Mouse (Mus musculus) intestine, postnatal 0 days (tissue): ENCODE data around the gene Zfp280b. TPM values are rescaled to one million over a fixed set of nuclear protein-coding genes. Genes with fewer than 3 reads are reported as not detected.
"Not testable (repeated sequence)": the region's sequence is repeated elsewhere in the genome, so short reads cannot be mapped to it uniquely, and the experiment has no call there.

Experiments
- ATAC-seq: fragments of 200-750 bp; cut with Nextera tagmentation; 2 replicates; pipeline ENCODE4 v1.8.0; 2017; ENCODE audit warnings: mild to moderate bottlenecking, moderate TSS enrichment, moderate library complexity
- H3K27ac ChIP-seq: fragments of 300-500 bp; sonication (generic); 2 replicates; pipeline ENCODE4 v1.5.1; 2014; ENCODE audit warnings: mild to moderate bottlenecking, low read depth, low read length, moderate library complexity
- H3K27me3 ChIP-seq: fragments of 300-500 bp; sonication (generic); replicated peaks from 2 replicates; pipeline ENCODE4 v1.6.1; 2014; ENCODE audit warnings: low read length, mixed read lengths; ENCODE audit not compliant: control insufficient read depth, insufficient read depth
- H3K36me3 ChIP-seq: fragments of 300-500 bp; sonication (generic); 2 replicates; pipeline ENCODE4 v1.6.1; 2014; ENCODE audit warnings: mild to moderate bottlenecking, moderate library complexity; ENCODE audit not compliant: control insufficient read depth, insufficient read depth
- H3K4me1 ChIP-seq: fragments of 300-500 bp; sonication (generic); replicated peaks from 2 replicates; pipeline ENCODE4 v1.6.1; 2014; ENCODE audit warnings: antibody characterized with exemption, low read length, mixed read lengths; ENCODE audit not compliant: control insufficient read depth, insufficient read depth
- H3K4me2 ChIP-seq: fragments of 300-500 bp; sonication (generic); replicated peaks from 2 replicates; pipeline ENCODE4 v1.6.1; 2014; ENCODE audit warnings: low read depth, mild to moderate bottlenecking, moderate library complexity
- H3K4me3 ChIP-seq: fragments of 300-500 bp; sonication (generic); 2 replicates; pipeline ENCODE4 v1.5.1; 2014; ENCODE audit warnings: low read depth, low read length
- H3K9ac ChIP-seq: fragments of 300-500 bp; sonication (generic); 2 replicates; pipeline ENCODE4 v1.6.1; 2014; ENCODE audit warnings: mild to moderate bottlenecking, low read depth, low read length
- H3K9me3 ChIP-seq: fragments of 300-500 bp; sonication (generic); 2 replicates; pipeline ENCODE4 v1.6.1; 2016; ENCODE audit warnings: mixed run types; ENCODE audit not compliant: control insufficient read depth
- CTCF ChIP-seq: sonication (generic); IDR thresholded peaks from 2 replicates; pipeline ENCODE4 v1.5.1; 2016; ENCODE audit warnings: low read depth, mild to moderate bottlenecking, control low read depth, antibody characterized with exemption, moderate library complexity
- WGBS: fragments of 180-500 bp; shearing (Covaris S2); extraction: QIAGEN DNeasy Blood & Tissue Kit; methylation state at CpG from one replicate; pipeline ENCODE4 v1.1.7; 2014; 5-methylcytosine and 5-hydroxymethylcytosine counted together
- microRNA-seq: library from miRNA; unstranded; fragments of <30 nt; microRNA quantifications from one replicate; pipeline ENCODE4, GENCODE M21; 2016
- polyA plus RNA-seq: library from polyadenylated mRNA; unstranded; fragments of >200 nt; fragmentation: Nextera tagmentation; extraction: Ambion mirVana; gene quantifications from 2 replicates; pipeline ENCODE4 v1.2.1, GENCODE M21; 2015

The Zfp280b gene
- polyA plus RNA-seq, 1 experiment from 2014 or later: 7.4 TPM

GRCm38 (mm10) chr10:76051860-76052259 is 19.4 kb downstream of the Zfp280b start:
- Histone ChIP-seq H3K4me2 (no peak overlapping the region), H3K9ac (no peak overlapping the region), H3K36me3 (no peaks in the 10 kb centered on the region), H3K27ac (no peak overlapping the region), H3K4me3 (no peak overlapping the region), H3K4me1 (no peaks in the 10 kb centered on the region), H3K27me3 (no peaks in the 10 kb centered on the region), H3K9me3 (no peaks in the 10 kb centered on the region)
- 77% methylated on average over 11 of the region's 11 CpGs for WGBS
- no peak for TF ChIP-seq CTCF
- ATAC-seq: no peak

- H3K27me3 ChIP-seq: no peaks in the 10 kb centered on the region
- no peaks in the 10 kb centered on the region for H3K4me1 ChIP-seq
- no peak overlapping the region for H3K27ac ChIP-seq
- TF ChIP-seq CTCF: no peak
- H3K9ac ChIP-seq: no peak overlapping the region
- H3K4me3 ChIP-seq: no peak overlapping the region
- H3K9me3 ChIP-seq: no peaks in the 10 kb centered on the region
- no peaks in the 10 kb centered on the region for H3K36me3 ChIP-seq
- no peak for ATAC-seq
- 93% methylated on average over 5 of the region's 5 CpGs for WGBS
- no peak overlapping the region for H3K4me2 ChIP-seq
Measured at GRCm38 (mm10) chr10:76062439-76062838, 30.0 kb downstream of the Zfp280b start.

- peak; percentile 89 for ATAC-seq
Measured at GRCm38 (mm10) chr10:76067674-76068613, 35.5 kb downstream of the Zfp280b start.

GRCm38 (mm10) chr10:76072080-76072479 is 39.6 kb downstream of the Zfp280b start:
- H3K9me3 ChIP-seq, ATAC-seq, H3K36me3 ChIP-seq, H3K9ac ChIP-seq, H3K27me3 ChIP-seq, H3K27ac ChIP-seq, H3K4me3 ChIP-seq, H3K4me2 ChIP-seq, H3K4me1 ChIP-seq: not testable (repeated sequence)
- WGBS: 84% methylated on average over 5 of the region's 5 CpGs

More at GRCm38 (mm10) chr10:76067674-76068613, 35.5 kb downstream of the Zfp280b start:
- Histone ChIP-seq H3K4me1 (no peaks in the 10 kb centered on the region), H3K9me3 (no peaks in the 10 kb centered on the region), H3K27ac (0 out of 2 replicates have a peak overlapping the region, but pooled peaks have one; percentile 11), H3K4me3 (no peak overlapping the region), H3K36me3 (no peaks in the 10 kb centered on the region), H3K4me2 (peak overlapping the region; percentile 32), H3K27me3 (no peaks in the 10 kb centered on the region), H3K9ac (no peak overlapping the region)
- no peak for TF ChIP-seq CTCF
- 24% methylated on average over 12 of the region's 12 CpGs for WGBS

- ATAC-seq, H3K4me3 ChIP-seq, H3K27ac ChIP-seq, H3K27me3 ChIP-seq, H3K9me3 ChIP-seq, H3K9ac ChIP-seq, H3K4me2 ChIP-seq, H3K36me3 ChIP-seq, H3K4me1 ChIP-seq: not testable (repeated sequence)
- WGBS: 88% methylated on average over 2 of the region's 2 CpGs
Measured at GRCm38 (mm10) chr10:76077008-76077407, 44.6 kb downstream of the Zfp280b start.

Small RNA genes lying within 50 kb of the gene (microRNA-seq; reads per million reads assigned to microRNA genes)
- not detected for gene Mir6409

Other genes with a start within 250 kb of the Zfp280b start
- gene Gstt1, start 234.1 kb upstream of the Zfp280b start, polyA plus RNA-seq: 11.6 and 14.4 TPM in 2 replicates
- gene Gstt4, start 210.1 kb upstream of the Zfp280b start, polyA plus RNA-seq: not detected in 2 replicates
- gene Gstt2, start 195.2 kb upstream of the Zfp280b start, polyA plus RNA-seq: 74.4 and 81.5 TPM in 2 replicates
- 489 and 529 TPM in 2 replicates for gene Mif, start 172.4 kb upstream of the Zfp280b start, polyA plus RNA-seq
- 2.8 and 3.7 TPM in 2 replicates for gene Derl3, start 139.2 kb upstream of the Zfp280b start, polyA plus RNA-seq
- gene Smarcb1, start 111.0 kb upstream of the Zfp280b start, polyA plus RNA-seq: 54.9 and 58.1 TPM in 2 replicates
- 308 and 334 TPM in 2 replicates for gene Chchd10, start 99.5 kb upstream of the Zfp280b start, polyA plus RNA-seq
- gene Mmp11, start 96.2 kb upstream of the Zfp280b start, polyA plus RNA-seq: 8.7 and 9.2 TPM in 2 replicates
- not detected in 2 replicates for gene Gm867, start 92.0 kb upstream of the Zfp280b start, polyA plus RNA-seq
- 0.43 TPM in 1 of 2 replicates, not detected in the other for gene Vpreb3, start 89.6 kb upstream of the Zfp280b start, polyA plus RNA-seq
- not detected in 2 replicates for gene Gm5134, start 78.1 kb upstream of the Zfp280b start, polyA plus RNA-seq
- 1.7 and 2.2 TPM in 2 replicates for gene Slc5a4b, start 78.3 kb downstream of the Zfp280b start, polyA plus RNA-seq
- gene Slc5a4a, start 114.8 kb downstream of the Zfp280b start, polyA plus RNA-seq: 0.31 and 0.39 TPM in 2 replicates
- gene Prmt2, start 205.2 kb downstream of the Zfp280b start, polyA plus RNA-seq: 23.9 and 25.6 TPM in 2 replicates
- 5.9 and 7.0 TPM in 2 replicates for gene S100b, start 221.2 kb downstream of the Zfp280b start, polyA plus RNA-seq